Mouse (Mus musculus): ENCODE measurements at regions not wholly inside any gene's neighbourhood (a gene's known extent, or its start where the extent isn't known, plus 50 kb on each side); places are given as distances from the start of the nearest gene placed in this dataset.
"Not testable (repeated sequence)": the region's sequence is repeated elsewhere in the genome, so short reads cannot be mapped to it uniquely, and the experiment has no call there.

- DNase-seq, result no peak
Observed at GRCm38 (mm10) chr4:131161501-131161900, 217.3 kb downstream of the Matn1 start.

GRCm38 (mm10) chr4:131163782-131164315, 219.7 kb downstream of the Matn1 start:
- DNase-seq, result no peak

GRCm38 (mm10) chr4:131166574-131167270, 222.5 kb downstream of the Matn1 start:
- DNase-seq, result no peak

- DNase-seq, result no peak
Observed at GRCm38 (mm10) chr4:131167921-131168320, 223.7 kb downstream of the Matn1 start.

DNA sequence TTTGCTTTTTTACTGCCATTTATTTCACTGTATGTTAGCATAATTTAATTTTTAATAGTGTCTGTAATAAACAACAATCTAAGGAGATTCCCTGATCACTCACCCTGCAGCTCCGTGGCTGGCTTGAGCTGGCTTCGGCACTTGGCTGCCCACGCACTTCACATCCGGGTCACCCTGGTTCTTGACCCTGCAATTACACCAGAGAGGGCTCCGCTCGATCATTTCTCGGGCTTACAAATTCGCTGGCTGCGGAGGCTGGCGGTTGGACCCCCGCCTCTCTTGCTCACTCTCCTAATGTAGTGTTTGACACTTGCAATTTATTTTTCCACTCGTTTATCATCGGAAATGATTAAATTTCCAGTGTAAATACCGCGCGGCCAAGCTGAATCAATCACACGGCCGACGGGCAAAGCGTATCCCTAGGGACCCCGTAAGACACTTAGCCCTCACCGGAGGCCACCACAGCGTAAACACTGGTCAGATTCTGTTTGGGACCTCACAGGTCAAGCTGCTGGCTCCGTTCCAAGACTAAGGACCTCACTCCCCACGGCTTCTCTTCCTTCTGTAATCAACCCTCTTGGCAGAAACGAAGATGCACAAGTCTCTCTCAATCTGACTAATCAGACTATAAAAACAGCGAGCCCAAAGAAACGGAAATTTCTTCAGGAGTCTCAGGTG, 229.7 kb downstream of the Matn1 start:
- no peak for DNase-seq

DNA sequence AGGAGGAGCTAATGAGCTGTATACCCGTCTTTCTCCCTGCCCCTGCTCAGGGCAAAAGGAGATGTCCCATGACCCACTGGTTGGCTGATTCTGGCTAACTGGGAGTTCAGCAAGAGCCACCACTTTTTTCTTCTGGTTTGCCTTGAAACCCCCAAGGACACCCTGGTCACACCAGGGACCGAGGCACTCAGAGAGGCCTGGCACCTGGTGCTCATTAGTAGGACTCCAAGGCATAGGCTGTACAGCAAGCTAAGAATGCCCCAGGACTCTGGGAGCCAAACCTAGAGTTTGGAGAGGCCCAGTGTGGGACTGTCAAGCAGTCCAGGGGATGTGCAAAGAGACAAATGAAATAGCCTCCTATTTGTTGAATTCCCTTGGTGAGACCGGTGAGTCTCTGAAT, 232.5 kb downstream of the Matn1 start:
- no peak for DNase-seq

DNA sequence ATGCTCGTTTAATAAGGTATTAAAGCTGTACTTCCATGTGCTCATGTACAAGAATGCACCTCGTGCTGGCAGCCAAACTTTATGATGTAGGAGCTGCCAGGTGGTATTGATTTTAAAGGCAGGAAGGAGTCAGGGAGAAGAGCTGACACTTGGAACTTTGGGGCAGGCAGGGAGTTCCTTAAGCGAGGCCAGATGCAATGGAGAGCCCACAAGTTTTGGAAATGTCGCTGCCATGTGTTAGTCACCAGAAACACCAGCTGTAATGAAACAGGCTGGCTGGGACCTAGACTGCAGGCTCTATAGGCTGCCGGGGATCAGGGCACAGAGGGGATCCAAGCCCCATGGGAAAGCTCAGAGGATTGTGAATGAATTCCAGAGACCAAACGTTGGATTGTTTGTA, 233.7 kb downstream of the Matn1 start:
- DNase-seq, result no peak

GRCm38 (mm10) chr4:131178642-131179041, 234.5 kb downstream of the Matn1 start:
- DNase-seq, result not testable (repeated sequence)

DNA sequence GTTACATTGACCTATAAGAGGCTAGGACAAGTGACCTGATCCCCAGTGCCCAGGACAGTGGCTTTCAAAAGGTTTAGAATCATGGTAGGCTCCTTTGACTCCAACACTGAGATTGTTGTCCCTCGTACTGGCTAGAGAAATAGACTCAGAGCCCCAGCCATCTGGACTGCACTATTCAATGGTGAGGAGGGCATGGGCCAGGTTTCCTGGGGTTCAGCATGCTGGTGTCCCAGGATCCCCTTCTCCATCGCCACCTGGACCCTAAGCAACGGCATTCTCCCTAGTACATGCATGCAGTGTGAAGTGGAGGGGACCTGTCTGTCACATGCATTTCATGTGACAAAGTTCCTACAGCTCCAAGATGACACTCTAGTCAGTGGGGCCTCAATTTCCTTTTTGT, 243.9 kb downstream of the Matn1 start:
- no peak for DNase-seq

GRCm38 (mm10) chr4:131191106-131191880, 247.1 kb downstream of the Matn1 start:
- DNase-seq, result peak; percentile 84

DNA sequence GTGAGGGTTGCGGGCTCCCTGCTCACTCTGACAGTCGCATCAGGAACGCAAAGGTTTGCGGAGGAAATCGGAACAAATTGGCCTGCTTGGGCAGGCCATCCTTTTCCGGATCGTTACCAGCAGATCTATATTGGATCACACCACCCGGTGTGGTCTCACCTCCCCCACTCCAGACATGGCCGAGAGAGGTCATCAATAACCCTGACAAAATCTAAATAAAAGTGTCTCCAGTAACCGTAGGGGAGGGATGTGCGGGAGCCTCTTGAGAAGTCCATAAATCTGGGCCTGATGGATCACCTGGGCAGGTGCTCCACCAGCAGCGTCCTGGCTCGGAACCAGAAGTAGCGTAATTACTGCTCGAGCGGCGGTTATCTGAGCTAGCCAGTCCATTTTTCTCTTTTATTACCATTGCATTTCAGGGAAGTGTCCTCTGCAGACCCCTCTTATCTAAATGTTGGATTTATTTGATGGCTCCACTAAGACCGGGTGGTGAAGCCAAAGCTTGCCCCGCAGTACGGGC, 249.8 kb downstream of the Matn1 start:
- no peak for DNase-seq

DNA sequence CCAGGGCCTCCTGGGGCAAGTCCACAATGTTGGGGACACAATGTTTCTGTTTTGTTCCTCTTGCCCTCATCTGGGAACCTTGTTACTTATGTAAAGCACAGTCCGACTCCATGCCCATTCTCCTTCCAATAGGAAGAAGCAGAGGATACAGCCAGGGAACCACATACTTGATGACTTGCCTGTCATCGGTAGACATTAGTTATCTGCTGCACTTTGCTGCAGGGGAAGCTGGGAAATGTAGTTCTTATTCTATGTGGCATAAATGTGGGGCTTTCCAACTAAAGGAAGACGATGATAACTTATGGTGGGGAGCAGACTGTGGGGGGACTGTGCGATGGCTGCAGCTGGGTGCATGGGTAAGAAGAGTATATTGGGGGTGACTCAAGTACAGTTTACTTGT, 252.0 kb downstream of the Matn1 start:
- DNase-seq, result no peak

DNA sequence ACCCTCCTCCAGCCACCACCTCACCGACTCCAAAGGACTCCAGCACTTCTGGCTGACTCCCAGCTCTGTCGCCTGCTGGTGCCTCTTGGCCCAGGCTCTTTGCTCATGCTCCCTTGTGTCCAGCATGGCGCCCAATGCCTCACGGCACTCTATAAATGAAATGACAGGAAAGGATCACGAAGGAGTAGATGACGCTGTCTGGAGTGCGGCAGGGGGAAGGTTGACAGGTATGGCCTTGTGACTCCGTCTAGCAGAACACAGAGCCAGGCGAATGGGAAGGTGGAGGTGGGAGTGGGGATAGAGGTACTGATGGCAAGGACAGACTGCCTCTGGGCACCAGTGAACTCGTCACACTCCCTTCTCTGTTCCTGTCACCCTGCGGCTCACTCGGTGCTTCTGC, 259.5 kb downstream of the Matn1 start:
- DNase-seq, result no peak

DNA sequence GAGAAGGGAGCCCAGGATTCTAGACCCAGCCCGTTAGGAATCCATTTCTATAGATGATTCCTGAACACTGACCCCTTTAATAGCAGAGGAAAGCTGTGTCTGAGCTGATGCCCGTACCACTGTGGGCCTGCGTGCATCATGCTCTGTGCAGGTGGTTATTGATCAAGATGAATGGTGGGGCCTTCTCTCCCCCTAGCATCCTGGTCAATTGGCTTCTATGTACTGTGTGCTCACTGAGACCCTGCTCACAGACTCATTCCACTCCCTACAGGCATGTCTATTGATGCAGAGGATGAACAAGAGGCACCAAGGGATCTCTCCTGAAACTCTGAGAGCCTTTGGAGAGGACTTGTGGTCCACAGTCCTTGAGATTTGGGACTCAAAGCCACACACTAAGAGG, 260.5 kb downstream of the Matn1 start:
- no peak for DNase-seq

DNA sequence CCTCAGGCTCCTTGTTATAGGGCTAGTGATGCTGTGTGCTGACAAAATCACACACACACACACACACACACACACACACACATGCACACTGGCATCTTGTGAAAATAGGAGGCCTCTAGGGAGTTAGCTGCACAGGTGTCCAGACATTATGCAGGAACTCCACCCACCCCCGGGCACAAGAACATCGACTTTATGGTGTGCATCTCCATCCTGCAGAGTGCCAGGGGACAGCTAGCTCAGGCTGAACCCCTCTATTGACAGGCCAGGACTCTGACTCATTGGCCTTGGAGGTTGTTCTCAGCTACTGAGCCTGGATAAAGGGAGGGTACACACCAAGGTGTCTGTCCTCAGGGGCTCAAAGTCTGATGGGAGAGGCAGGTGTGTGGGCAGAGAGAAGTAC, 260.9 kb downstream of the Matn1 start:
- DNase-seq, result no peak

- DNase-seq, result no peak
Observed at GRCm38 (mm10) chr4:131205685-131206084, 261.5 kb downstream of the Matn1 start.

DNA sequence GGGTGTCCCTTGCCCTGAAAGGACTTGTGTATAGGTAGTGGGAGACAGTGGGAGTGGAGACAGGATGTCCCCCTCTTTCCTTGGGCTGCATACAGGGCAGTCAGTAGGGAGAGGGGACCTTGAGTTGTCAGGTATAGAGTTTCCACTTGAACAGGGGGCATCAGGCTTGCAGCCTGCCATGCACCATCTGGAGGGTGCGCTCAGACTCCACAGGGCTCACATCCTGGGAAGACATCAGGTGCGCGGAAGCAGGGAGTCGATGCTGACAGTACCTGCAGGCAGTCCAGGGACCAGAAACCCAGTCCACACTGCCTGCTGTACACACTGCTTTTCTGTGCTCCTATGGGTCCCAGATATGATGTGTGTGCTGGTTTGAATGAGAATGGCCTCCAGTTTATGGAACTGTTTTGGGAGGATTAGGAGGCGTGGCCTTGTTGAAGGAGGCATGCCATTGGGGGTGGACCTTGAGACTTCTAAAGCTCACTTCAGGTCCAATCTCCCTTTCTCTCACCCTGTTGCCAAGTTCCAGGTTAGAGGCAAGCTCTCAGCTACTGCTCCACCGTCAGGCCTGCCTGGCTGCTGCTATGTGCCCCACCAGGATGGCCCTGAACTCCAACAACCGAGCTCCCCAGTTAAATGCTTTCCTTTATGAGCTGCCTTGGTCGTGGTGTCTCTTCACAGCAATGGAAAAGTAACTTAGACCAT, 262.1 kb downstream of the Matn1 start:
- DNase-seq, result no peak

DNA sequence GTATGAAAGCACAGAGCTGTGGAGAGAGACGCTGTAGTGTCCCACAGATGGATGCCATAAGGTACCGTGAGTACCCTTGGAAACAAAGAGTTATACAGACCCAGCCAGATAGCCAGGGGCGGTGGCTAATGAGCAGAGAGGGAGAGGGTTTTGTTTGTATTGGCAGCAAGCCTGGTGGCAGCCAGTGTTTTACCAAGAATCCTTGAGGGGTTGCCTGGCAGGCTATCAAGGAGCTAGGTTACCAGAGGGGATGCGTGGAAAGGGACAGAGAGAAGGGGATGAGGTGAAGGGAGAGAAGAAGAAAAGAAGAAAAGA, 262.7 kb downstream of the Matn1 start:
- DNase-seq, result no peak

- no peak for DNase-seq
Observed at GRCm38 (mm10) chr4:131207249-131207648, 263.1 kb downstream of the Matn1 start.

DNA sequence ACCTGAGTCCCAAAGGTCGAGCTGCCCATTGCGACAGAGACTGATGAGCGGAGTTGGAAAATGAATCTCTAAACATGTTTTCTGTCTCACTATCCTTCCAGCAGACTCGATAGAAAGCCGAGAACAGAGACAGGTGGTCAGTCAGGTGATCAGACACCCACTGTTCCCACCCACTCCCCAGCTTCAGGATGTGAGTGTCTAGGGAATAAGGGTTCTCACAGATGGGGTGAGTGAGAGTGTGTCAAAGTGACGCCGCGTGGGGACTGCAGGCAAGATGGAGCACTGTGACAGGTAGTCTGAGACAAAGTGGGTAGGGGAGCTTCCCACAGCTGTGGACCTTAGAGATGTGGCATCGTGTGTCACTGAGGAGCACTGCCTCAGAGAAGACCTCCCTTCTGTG, 264.0 kb downstream of the Matn1 start:
- no peak for DNase-seq

GRCm38 (mm10) chr4:131208637-131209036, 264.5 kb downstream of the Matn1 start:
- DNase-seq, result no peak

- no peak for DNase-seq
Observed at GRCm38 (mm10) chr4:131212711-131213110, 268.5 kb downstream of the Matn1 start.

All from adrenal gland, adult 2 months (tissue).